Mouse (Mus musculus): ENCODE measurements around the gene Tubb5. TPM values are rescaled to one million over a fixed set of nuclear protein-coding genes. Genes with fewer than 3 reads are reported as not detected.
A peak's percentile ranks its signal among the peaks of the same experiment; 100 is the strongest.

The Tubb5 gene
- polyA plus RNA-seq, 1 experiment from 2014 or later: 1,667 TPM

GRCm38 (mm10) chr17:35822964-35823937, 14.9 kb downstream of the Tubb5 start, which contains the start of gene Flot1:
TSS of gene Flot1 (plus strand) at chr17:35823230.
- Histone ChIP-seq H3K27me3 (ENCODE audit: control insufficient read depth, insufficient read depth, low read length) (peaks cover 12% of the 10 kb centered on the region; the same call in 1 of the 2 replicates), H3K9ac (ENCODE audit: low read depth, low read length) (peak within 1 kb of the TSS; percentile 57), H3K4me1 (replicated peaks; ENCODE audit: control insufficient read depth, insufficient read depth, low read length) (0 out of 2 replicates have a peak, but pooled peaks cover 3% of the 10 kb centered on the region), H3K9me3 (ENCODE audit: control insufficient read depth, low read length) (no peaks in the 10 kb centered on the region), H3K36me3 (ENCODE audit: control insufficient read depth, insufficient read depth, low read length) (no peaks in the 10 kb centered on the region), H3K4me3 (ENCODE audit: low read depth, low read length) (peak within 1 kb of the TSS; percentile 58), H3K4me2 (replicated peaks; ENCODE audit: low read depth, low read length) (peak within 1 kb of the TSS; percentile 90), H3K27ac (ENCODE audit: low read depth, low read length) (peak within 1 kb of the TSS; percentile 77)
- DNase-seq (ENCODE audit: low spot score) (peak; percentile 91), ATAC-seq (ENCODE audit: low FRiP score) (peak; percentile 91)
- WGBS: under 1% methylated on average over 44 of the region's 47 CpGs

- H3K9ac ChIP-seq (ENCODE audit: low read depth, low read length): peak overlapping the region; percentile 13; the same call in 1 of the 2 replicates
- peak overlapping the region; percentile 90 for H3K4me2 ChIP-seq (replicated peaks; ENCODE audit: low read depth, low read length)
- no peak for DNase-seq (ENCODE audit: low spot score)
- no peaks in the 10 kb centered on the region for H3K36me3 ChIP-seq (ENCODE audit: control insufficient read depth, insufficient read depth, low read length)
- H3K4me3 ChIP-seq (ENCODE audit: low read depth, low read length): peak overlapping the region; percentile 58
- peaks cover 12% of the 10 kb centered on the region; the same call in 1 of the 2 replicates for H3K27me3 ChIP-seq (ENCODE audit: control insufficient read depth, insufficient read depth, low read length)
- no peak overlapping the region for H3K27ac ChIP-seq (ENCODE audit: low read depth, low read length)
- H3K9me3 ChIP-seq (ENCODE audit: control insufficient read depth, low read length): no peaks in the 10 kb centered on the region
- 3% methylated on average over 11 of the region's 11 CpGs for WGBS
- peak; percentile 53 for ATAC-seq (ENCODE audit: low FRiP score)
- 0 out of 2 replicates have a peak, but pooled peaks cover 3% of the 10 kb centered on the region for H3K4me1 ChIP-seq (replicated peaks; ENCODE audit: control insufficient read depth, insufficient read depth, low read length)
These were observed 15.5 kb downstream of the Tubb5 start for GRCm38 (mm10) chr17:35822564-35822963.

DNA sequence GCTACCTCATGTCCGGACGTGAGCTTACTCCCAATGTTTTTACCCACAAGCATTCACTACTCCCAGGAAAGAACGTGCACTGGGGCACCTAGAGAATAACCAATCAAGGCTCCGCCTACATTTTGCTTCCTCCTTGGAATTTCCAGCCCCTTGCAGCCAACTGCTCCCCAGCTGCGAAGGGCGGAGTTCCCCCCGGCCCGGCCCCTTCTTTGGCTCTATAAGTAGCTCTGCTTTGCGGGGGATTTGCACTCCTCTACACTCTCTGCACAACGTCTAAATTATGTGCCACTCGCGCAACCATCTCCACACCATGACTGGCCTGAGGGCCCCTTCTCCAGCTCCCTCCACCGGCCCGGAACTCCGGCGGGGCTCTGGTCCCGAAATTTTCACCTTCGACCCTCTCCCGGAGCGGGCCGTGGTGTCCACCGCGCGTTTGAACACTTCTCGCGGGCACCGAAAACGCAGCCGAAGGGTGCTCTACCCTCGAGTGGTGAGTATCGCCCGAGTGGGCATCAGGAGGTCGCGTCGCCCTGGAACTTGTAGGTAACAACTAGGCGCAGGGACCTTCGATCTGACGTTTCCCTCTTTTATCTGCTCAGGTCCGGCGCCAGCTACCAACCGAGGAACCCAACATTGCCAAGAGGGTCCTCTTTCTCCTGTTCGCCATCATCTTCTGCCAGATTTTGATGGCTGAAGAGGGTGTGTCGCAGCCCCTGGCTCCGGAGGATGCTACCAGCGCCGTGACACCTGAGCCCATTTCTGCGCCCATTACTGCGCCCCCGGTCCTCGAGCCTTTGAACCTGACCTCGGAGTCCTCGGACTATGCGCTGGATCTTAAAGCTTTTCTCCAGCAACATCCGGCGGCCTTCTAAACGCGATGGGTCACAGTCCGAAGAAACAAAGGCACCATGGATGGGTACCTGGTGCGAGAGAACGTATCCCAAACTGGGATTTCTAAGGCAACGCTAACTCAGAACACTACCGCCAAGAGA, 16.4 kb downstream of the Tubb5 start, which contains the start of gene Ier3:
Ier3 (plus strand) TSS at position 246 of the 992 bp plus-strand sequence.
- peak within 1 kb of the TSS; percentile 90 for H3K4me2 ChIP-seq (replicated peaks; ENCODE audit: low read depth, low read length)
- H3K27me3 ChIP-seq (ENCODE audit: control insufficient read depth, insufficient read depth, low read length): peaks cover 12% of the 10 kb centered on the region; the same call in 1 of the 2 replicates
- peak within 1 kb of the TSS; percentile 58 for H3K4me3 ChIP-seq (ENCODE audit: low read depth, low read length)
- DNase-seq (ENCODE audit: low spot score): peak; percentile 67
- H3K36me3 ChIP-seq (ENCODE audit: control insufficient read depth, insufficient read depth, low read length): no peaks in the 10 kb centered on the region
- under 1% methylated on average over 62 of the region's 62 CpGs for WGBS
- no peak within 1 kb of the TSS for H3K27ac ChIP-seq (ENCODE audit: low read depth, low read length)
- H3K4me1 ChIP-seq (replicated peaks; ENCODE audit: control insufficient read depth, insufficient read depth, low read length): 0 out of 2 replicates have a peak, but pooled peaks cover 3% of the 10 kb centered on the region
- H3K9ac ChIP-seq (ENCODE audit: low read depth, low read length): peak within 1 kb of the TSS; percentile 51
- no peaks in the 10 kb centered on the region for H3K9me3 ChIP-seq (ENCODE audit: control insufficient read depth, low read length)
- no peak for ATAC-seq (ENCODE audit: low FRiP score)

GRCm38 (mm10) chr17:35820111-35820510, 18.0 kb downstream of the Tubb5 start:
- H3K9ac ChIP-seq (ENCODE audit: low read depth, low read length): no peak overlapping the region
- no peaks in the 10 kb centered on the region for H3K36me3 ChIP-seq (ENCODE audit: control insufficient read depth, insufficient read depth, low read length)
- 0 out of 2 replicates have a peak, but pooled peaks cover 3% of the 10 kb centered on the region for H3K4me1 ChIP-seq (replicated peaks; ENCODE audit: control insufficient read depth, insufficient read depth, low read length)
- ATAC-seq (ENCODE audit: low FRiP score) (no peak), DNase-seq (ENCODE audit: low spot score) (no peak)
- WGBS: 85% methylated on average over 5 of the region's 5 CpGs
- H3K9me3 ChIP-seq (ENCODE audit: control insufficient read depth, low read length): no peaks in the 10 kb centered on the region
- H3K4me2 ChIP-seq (replicated peaks; ENCODE audit: low read depth, low read length): no peak overlapping the region
- H3K4me3 ChIP-seq (ENCODE audit: low read depth, low read length): no peak overlapping the region
- H3K27ac ChIP-seq (ENCODE audit: low read depth, low read length): no peak overlapping the region
- H3K27me3 ChIP-seq (ENCODE audit: control insufficient read depth, insufficient read depth, low read length): peaks cover 12% of the 10 kb centered on the region; the same call in 1 of the 2 replicates

- Histone ChIP-seq H3K36me3 (ENCODE audit: control insufficient read depth, insufficient read depth, low read length) (no peaks in the 10 kb centered on the region), H3K27ac (ENCODE audit: low read depth, low read length) (no peak overlapping the region), H3K4me2 (replicated peaks; ENCODE audit: low read depth, low read length) (no peak overlapping the region), H3K4me1 (replicated peaks; ENCODE audit: control insufficient read depth, insufficient read depth, low read length) (0 out of 2 replicates have a peak, but pooled peaks cover 3% of the 10 kb centered on the region), H3K4me3 (ENCODE audit: low read depth, low read length) (no peak overlapping the region), H3K27me3 (ENCODE audit: control insufficient read depth, insufficient read depth, low read length) (peaks cover 12% of the 10 kb centered on the region; the same call in 1 of the 2 replicates), H3K9ac (ENCODE audit: low read depth, low read length) (no peak overlapping the region), H3K9me3 (ENCODE audit: control insufficient read depth, low read length) (no peaks in the 10 kb centered on the region)
- ATAC-seq (ENCODE audit: low FRiP score) (no peak), DNase-seq (ENCODE audit: low spot score) (no peak)
- WGBS: 47% methylated on average over 10 of the region's 10 CpGs
These were observed 20.9 kb downstream of the Tubb5 start for GRCm38 (mm10) chr17:35817226-35817625.

GRCm38 (mm10) chr17:35816686-35817085, 21.4 kb downstream of the Tubb5 start:
- no peak overlapping the region for H3K4me2 ChIP-seq (replicated peaks; ENCODE audit: low read depth, low read length)
- 0 out of 2 replicates have a peak, but pooled peaks cover 3% of the 10 kb centered on the region for H3K4me1 ChIP-seq (replicated peaks; ENCODE audit: control insufficient read depth, insufficient read depth, low read length)
- peaks cover 12% of the 10 kb centered on the region; the same call in 1 of the 2 replicates for H3K27me3 ChIP-seq (ENCODE audit: control insufficient read depth, insufficient read depth, low read length)
- ATAC-seq (ENCODE audit: low FRiP score) (no peak), DNase-seq (ENCODE audit: low spot score) (no peak)
- no peak overlapping the region for H3K27ac ChIP-seq (ENCODE audit: low read depth, low read length)
- no peaks in the 10 kb centered on the region for H3K9me3 ChIP-seq (ENCODE audit: control insufficient read depth, low read length)
- no peak overlapping the region for H3K4me3 ChIP-seq (ENCODE audit: low read depth, low read length)
- H3K9ac ChIP-seq (ENCODE audit: low read depth, low read length): no peak overlapping the region
- 38% methylated on average over 9 of the region's 14 CpGs for WGBS
- no peaks in the 10 kb centered on the region for H3K36me3 ChIP-seq (ENCODE audit: control insufficient read depth, insufficient read depth, low read length)

- Histone ChIP-seq H3K4me3 (ENCODE audit: low read depth, low read length) (no peak overlapping the region), H3K4me1 (replicated peaks; ENCODE audit: control insufficient read depth, insufficient read depth, low read length) (no peaks in the 10 kb centered on the region), H3K9me3 (ENCODE audit: control insufficient read depth, low read length) (no peaks in the 10 kb centered on the region), H3K36me3 (ENCODE audit: control insufficient read depth, insufficient read depth, low read length) (no peaks in the 10 kb centered on the region), H3K9ac (ENCODE audit: low read depth, low read length) (no peak overlapping the region), H3K4me2 (replicated peaks; ENCODE audit: low read depth, low read length) (no peak overlapping the region), H3K27me3 (ENCODE audit: control insufficient read depth, insufficient read depth, low read length) (peaks cover 9% of the 10 kb centered on the region; the same call in 1 of the 2 replicates), H3K27ac (ENCODE audit: low read depth, low read length) (no peak overlapping the region)
- DNase-seq (ENCODE audit: low spot score) (no peak), ATAC-seq (ENCODE audit: low FRiP score) (no peak)
- WGBS: 69% methylated on average over 7 of the region's 7 CpGs
These were observed 22.3 kb downstream of the Tubb5 start for GRCm38 (mm10) chr17:35815836-35816235.

GRCm38 (mm10) chr17:35814678-35815077, 23.4 kb downstream of the Tubb5 start:
- ATAC-seq (ENCODE audit: low FRiP score): no peak
- no peak overlapping the region for H3K27ac ChIP-seq (ENCODE audit: low read depth, low read length)
- 66% methylated on average over 6 of the region's 6 CpGs for WGBS
- H3K9ac ChIP-seq (ENCODE audit: low read depth, low read length): no peak overlapping the region
- no peak overlapping the region for H3K4me3 ChIP-seq (ENCODE audit: low read depth, low read length)
- no peak overlapping the region for H3K4me2 ChIP-seq (replicated peaks; ENCODE audit: low read depth, low read length)
- DNase-seq (ENCODE audit: low spot score): no peak
- H3K27me3 ChIP-seq (ENCODE audit: control insufficient read depth, insufficient read depth, low read length): peaks cover 5% of the 10 kb centered on the region; the same call in 1 of the 2 replicates
- H3K36me3 ChIP-seq (ENCODE audit: control insufficient read depth, insufficient read depth, low read length): no peaks in the 10 kb centered on the region
- no peaks in the 10 kb centered on the region for H3K9me3 ChIP-seq (ENCODE audit: control insufficient read depth, low read length)
- H3K4me1 ChIP-seq (replicated peaks; ENCODE audit: control insufficient read depth, insufficient read depth, low read length): no peaks in the 10 kb centered on the region
